Mouse (Mus musculus): ENCODE results near the gene Cops7a.

Gene Cops7a

DNA sequence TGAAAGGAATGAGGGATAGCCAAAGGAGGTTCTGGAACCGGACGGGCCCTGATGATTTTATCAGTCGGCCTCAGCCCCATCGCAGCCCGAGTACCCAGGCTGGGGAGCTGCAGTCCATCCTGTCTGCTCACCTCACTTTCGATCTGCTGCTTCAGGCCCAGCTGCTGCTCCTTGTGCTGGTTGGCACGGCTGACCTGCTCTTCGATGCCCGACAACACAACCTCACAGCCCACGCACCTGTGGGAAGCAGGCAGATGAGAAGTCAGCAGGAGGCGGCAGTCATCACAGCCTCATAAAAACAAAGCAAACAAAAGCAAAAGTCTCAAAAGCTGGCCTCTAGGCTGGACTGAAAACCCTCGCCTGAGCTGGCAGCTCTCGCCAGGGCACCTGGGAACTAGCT, 5.4 kb downstream of the Cops7a start:
- no peak for DNase-seq (ENCODE audit: extremely low spot score, low spot score)

DNA sequence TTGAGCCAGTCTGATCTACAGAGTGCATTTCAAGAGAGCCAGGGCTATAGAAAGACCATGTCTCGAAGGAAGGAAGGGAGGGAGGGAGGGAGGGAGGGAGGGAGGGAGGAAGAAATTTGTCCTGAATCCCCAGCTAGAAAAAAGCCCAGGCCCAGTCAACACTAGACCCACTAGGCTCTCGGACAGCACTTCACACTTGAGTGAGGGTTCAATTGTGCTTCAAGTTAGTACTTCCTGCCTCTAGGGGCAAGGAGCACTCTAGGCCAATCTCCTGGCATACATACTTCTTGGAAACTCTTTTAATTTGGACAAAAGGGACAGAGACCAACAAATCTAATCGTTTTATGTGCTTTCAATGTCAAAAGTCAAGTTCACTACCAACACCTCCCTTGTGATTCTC, 7.2 kb downstream of the Cops7a start:
- no peak for DNase-seq (ENCODE audit: extremely low spot score, low spot score)

DNA sequence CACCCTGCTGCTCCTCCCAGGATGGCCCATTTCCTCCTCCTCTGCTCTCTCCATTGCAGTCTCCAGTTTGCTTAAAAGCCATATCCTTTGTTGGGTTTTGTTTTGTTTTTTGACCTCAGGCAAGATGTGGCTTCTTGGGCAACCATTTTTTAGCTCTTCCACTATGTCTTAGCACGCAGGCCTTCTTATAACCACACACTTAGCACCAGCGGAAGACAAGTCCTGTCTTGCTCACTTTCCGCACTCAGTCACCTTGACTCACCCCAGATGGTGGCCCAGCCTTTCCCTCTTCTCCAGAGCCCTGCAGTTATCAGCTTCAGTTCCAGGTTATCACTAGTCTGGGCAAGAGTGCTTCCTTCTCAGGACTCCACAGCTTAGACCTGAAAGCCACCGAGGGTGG, 10.1 kb downstream of the Cops7a start:
- DNase-seq (ENCODE audit: extremely low spot score, low spot score), result no peak

DNA sequence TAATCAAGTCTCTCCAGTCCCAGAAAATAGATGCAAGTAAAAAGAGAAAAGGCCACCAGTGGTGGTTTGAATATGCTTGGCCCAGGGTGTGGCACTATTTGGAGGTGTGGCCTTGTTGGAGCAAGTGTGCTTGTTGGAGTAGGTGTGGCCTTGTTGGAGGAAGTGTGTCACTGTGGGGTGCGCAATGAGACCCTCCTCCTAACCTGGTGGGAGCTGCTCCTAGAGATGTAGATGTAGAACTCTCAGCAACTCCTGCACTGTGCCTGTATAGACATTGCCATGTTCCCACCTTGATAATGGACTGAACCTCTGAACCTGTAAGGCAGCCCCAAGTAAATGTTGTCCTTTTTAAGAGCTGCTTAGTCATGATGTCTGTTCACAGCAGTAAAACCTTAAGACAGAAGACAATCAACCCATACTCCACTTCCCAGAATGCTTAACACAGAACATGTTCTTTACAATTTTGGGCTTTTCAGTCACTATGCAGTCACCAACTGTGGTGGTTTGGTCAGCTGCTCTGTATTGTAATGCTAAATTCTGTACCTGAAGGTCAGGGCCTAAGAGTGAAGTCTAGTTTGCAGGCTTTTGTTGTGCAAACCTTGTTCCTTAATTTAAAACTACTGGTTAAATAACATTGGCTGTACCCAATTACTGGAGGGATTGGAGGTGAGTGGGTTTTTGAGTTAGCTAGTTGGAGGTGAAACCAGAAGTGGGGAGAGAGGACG, 11.2 kb downstream of the Cops7a start:
- no peak for DNase-seq (ENCODE audit: extremely low spot score, low spot score)

DNA sequence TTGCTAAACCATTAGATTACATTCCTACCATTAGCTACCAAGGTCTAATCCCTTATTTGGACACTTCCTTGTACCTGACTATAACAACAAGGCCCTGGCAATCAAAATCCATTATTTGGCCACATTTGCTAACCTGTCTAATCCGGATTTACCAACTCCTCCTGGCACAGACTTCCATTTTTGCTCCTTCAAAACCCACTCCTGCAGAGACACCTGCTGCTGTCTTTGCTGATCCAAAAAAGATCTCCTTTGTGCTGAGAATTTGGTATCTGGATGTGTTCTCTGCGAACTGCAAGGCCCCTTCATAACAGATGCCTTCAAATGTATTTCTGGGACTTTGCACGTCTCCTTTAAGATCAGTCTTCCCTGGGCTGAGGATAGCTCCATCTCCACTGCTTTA, 21.8 kb downstream of the Cops7a start:
- DNase-seq (ENCODE audit: extremely low spot score, low spot score), result no peak

DNA sequence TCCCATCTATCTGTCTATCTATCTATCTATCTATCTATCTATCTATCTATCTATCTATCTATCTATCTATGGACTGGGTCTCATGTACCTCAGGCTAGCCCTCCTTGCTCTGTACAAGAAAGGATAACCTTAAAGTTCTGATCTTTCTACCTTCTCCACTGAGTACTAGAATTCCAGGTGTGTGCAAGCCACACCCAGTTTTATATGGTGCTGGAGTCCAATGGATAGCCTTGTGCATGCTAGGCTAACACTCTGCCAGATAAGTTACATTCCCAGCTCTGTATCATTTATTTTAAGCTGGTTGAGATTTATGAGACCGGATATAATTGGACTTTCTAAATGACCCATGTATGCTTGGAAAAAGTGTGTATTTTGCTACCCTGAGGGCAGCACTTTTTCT, 23.7 kb downstream of the Cops7a start:
- no peak for DNase-seq (ENCODE audit: extremely low spot score, low spot score)

DNA sequence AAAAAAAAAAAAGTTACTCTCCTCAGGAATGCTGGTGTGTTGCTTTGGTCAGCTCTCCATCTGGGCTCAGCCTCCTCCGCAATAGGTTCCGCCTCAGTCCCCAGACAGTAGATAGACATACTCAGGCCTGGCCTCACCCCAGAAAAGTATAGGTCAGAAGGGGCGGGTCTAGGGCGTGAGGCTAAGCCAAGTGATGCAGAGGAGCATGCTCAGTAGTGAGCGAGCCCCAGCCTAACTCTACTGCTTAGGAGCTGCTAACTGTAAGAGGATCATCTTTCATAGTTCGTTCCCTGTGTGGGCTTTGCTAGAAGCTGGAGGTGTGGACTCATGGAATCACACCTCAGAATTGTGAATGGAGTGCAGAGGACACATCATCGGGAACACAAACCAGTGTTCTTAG, 26.8 kb downstream of the Cops7a start:
- DNase-seq (ENCODE audit: extremely low spot score, low spot score), result no peak

DNA sequence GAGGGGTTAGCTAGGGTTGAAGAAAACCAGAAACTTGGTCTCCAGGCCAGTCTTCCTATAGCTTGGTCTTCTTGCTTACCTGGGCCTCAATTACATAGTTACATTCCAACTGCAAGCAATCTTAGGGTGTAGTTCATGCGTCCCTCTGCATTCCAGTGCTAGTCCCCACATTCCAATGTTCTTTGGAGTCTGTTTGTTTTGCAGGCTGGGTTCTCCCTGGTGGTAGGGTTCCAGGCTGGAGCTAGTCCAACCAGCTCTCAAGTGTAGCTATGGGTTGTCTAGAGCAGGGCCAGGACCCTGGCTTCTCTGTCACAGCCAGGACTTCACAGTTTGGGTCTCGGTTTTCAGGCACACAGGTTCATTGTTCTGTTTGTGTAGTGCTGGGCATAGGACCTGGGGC, 27.8 kb downstream of the Cops7a start:
- DNase-seq (ENCODE audit: extremely low spot score, low spot score), result no peak

DNA sequence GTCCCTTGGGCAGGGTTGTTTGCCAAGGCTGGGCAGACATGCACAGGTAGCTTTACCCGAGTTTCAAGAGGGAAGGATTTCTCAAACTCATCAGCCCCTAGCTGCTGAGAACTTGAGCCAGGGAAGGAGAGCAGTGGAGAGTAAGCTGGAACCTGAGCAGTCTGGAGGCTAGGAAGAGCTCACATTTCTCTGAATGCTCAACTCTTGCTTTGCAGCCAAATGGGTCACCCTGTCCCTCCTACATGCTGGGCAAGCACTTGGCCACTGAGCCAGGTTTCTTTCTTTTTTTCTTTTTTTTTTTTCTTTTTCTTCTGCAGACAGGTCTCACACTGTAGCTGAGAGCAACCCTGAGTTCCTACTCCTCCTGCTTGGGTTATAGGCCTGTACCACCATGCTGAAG, 28.7 kb downstream of the Cops7a start:
- DNase-seq (ENCODE audit: extremely low spot score, low spot score), result no peak

DNA sequence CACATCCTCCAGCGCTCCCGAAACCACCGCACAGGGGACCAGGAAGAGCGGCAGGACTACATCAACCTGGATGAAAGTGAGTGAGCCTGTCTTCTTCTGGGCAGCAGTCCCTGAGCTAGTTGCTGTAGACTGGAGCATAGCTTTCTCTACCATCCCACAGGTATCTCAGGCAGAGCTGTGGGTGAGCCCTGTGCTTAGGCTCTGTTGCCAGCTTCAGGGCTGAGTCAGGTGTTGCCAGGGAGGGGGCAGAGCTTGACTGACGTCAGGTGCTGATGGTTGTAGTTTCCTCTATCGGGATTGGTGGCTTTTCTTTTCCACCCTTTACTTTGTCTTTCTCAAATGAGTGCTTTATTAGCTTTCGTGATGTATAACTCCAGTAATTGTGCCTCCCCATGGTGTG, 30.7 kb downstream of the Cops7a start:
- DNase-seq (ENCODE audit: extremely low spot score, low spot score), result no peak

DNA sequence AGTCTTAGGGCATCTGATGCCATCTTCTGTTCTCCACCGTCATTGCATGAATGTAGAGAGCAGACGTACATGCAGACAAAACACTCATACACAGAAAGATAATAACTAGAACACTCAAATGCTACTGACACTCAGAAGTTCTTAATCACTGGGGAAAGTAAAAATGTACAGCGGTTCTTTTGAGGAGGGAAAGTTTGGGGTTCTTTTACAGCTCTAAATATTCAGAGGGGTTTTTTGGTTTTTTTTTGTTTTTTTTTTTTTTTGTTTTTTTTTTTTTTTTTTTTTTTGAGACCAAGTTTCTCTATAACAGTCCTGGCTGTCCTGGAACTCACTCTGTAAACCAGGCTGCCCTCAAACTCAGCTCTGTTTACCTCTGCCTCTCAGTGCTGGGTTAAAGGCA, 32.2 kb downstream of the Cops7a start:
- DNase-seq (ENCODE audit: extremely low spot score, low spot score), result no peak

DNA sequence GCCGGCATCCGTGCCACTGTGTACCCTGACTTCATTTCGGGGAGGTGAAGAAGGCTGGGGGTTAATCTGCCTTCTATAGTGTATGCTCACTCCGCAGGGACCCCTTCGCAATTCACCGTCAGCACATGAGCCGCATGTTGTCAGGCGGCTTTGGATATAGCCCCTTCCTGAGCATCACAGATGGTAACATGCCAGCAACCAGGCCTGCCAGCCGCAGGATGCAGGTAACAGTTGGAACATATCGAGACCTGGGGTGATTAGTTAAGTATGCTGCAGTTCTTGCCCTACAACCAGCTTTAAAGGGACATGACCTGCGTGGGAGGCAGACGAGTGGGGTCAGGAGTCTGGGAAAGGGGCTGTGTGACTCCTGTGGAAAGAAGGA, 33.0 kb downstream of the Cops7a start:
- no peak for DNase-seq (ENCODE audit: extremely low spot score, low spot score)

DNA sequence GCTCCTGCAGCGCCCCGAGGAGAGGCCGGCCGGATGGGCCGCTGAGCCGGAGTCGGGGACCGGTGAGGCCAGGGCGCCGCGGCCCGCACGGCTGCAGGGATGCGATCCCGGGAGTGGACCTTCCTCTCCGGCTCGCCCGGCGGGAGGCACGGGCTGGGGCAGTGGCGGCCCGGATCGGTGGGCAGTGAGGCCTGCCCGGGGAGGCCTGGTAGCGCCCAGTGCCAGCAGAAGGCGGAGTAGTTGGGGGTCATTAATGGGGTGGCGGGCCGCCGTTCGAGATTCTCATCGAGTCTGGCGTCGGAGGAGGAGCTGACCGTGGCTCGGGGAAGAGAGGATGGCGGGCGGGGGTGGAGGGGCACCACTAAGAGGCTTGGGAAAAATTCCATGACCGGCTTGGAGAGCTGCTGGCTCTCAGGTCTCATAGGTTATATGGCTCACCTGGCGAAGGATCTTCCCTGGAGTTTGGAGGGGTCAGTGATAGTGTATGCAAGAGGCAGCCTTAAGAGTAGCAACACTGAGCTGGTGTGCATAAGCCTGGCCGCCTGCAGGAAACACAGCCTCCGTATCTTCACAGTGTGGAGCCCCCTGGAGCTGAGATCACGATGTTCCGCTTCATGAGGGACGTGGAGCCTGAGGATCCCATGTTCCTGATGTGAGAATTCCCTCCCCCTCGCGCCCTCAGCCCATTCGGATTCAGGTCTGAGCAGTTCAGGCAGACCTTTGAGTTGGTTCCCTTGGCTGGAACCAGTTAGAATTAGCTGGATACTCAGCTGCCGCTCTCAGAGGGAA, 33.6 kb downstream of the Cops7a start:
- DNase-seq (ENCODE audit: extremely low spot score, low spot score), result no peak

DNA sequence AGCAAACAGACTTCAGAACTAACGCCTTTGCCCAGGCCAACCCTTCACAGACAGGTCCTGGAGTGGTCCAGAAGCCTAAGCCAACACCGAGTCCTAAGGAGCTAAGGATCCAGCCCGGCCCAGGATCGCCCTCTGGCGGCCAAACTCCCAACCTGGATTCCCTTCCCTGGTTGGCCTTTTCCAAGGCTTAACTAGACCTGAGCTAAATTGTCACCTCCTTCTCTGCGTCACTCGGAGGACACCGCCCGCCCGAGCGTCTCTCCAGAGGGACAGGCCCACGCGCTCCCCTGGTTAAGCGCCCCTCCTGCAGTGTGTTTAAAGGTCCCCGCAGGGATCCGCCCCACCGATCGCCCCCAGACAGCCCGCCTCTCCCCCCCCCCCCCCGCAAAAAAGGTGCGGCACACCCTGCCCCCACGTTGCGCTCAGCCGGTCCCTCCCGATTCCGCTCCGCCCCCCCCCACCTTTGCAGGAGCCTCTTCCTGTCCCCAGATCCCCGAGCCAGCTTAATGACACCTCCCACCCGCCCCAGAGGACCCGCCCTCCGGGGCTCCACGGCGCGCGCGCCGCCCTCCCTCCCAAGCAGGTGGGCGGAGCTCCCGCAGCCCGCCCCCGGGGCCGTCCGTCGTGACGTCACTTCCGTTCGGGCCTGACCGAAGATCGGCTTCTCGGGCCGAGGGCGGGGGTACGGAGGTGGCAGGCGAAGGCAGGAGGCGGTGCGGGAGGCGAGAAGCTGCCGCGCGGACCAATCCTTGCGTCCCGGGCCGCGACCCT, 34.4 kb downstream of the Cops7a start, which contains the start of gene Mlf2:
Mlf2 (plus strand) TSS at position 633 of the 771 bp plus-strand sequence.
- DNase-seq (ENCODE audit: extremely low spot score, low spot score), result peak; percentile 99

DNA sequence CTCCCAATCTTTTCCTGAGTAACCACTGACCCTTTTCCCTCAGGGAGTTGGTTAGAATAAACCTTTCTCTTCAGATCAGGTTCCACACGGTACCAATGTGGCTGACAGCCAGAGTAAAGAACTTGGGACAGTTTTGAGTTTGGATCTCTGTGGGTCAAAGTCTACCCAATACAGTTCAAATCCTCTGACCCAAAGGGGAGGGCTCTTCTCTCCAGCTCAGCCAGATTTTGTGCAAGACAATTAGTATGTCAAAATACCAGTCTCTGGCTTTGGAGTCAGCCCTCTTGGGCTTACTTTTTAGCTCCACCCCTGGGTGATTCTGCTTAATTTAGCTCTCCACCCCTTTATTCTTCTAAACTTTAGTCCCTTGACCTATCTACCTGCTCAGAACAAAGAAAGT, 35.1 kb downstream of the Cops7a start:
- no peak for DNase-seq (ENCODE audit: extremely low spot score, low spot score)

DNA sequence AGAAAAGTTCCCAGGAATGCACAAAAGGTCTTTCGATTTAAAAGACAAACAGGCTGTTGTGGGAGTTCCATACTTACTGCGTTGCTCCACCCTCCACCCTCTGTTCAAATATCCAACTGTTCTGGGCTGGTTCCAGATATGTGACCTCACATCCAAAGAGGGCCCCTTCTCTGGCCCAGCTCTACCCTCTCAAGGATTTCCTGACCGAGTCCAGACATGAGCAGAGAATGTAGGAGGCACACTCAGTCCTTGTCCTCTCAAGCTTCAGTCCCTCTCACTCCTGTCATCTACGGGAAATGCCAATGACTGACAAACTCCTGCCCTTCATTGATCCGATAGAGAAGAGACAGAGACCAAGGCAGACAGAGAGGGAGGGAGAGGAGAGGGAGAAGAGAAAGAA, 39.4 kb downstream of the Cops7a start:
- no peak for DNase-seq (ENCODE audit: extremely low spot score, low spot score)

DNA sequence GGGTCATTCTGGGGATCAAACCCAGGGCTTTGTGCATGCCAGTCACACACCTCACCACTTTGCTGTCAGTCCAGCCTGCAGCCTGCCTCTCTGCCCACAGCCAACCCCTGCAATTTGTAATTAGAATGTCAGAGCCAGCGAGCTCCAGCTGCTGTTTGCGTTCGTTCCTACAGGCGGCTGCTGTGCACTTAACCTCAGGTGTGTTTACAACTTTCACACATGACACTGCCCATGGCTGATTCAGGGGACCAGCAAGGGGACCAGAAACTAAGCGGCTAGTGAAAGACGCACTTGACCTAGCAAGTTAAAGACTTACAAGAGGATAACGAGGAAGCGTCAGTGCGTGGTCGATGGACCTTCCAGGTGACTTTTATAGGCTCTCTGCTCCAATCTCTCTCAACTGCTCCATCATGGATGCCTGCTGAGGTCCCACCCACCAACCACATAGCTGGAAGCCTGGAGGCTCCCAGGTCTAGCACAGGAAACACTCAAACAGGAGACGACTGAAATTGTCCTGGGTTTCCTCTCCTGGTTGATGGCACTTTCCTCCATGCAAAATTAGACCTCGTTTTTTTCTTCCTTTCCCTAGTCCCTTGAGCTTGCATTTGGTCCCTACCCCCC, 40.1 kb downstream of the Cops7a start:
- DNase-seq (ENCODE audit: extremely low spot score, low spot score), result no peak

DNA sequence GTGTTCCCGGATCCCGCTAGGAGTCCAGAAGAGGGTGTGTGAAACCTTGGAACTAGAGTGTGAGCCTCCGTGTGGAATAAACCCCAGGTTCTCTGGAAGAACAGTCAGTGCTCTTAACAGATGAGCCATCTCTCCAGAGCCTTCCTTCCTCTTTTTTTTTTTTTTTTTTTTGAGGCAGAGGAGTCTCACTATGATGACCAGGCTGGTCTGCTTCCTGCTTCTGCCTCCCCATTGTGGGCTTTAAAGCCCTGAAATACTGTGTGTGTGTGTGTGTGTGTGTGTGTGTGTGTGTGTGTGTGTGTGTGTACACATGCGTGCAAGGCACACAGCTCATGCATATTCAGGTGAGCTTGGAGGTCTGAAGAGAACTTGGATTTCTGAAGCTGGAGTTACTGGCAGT, 43.8 kb downstream of the Cops7a start:
- DNase-seq (ENCODE audit: extremely low spot score, low spot score), result no peak

DNA sequence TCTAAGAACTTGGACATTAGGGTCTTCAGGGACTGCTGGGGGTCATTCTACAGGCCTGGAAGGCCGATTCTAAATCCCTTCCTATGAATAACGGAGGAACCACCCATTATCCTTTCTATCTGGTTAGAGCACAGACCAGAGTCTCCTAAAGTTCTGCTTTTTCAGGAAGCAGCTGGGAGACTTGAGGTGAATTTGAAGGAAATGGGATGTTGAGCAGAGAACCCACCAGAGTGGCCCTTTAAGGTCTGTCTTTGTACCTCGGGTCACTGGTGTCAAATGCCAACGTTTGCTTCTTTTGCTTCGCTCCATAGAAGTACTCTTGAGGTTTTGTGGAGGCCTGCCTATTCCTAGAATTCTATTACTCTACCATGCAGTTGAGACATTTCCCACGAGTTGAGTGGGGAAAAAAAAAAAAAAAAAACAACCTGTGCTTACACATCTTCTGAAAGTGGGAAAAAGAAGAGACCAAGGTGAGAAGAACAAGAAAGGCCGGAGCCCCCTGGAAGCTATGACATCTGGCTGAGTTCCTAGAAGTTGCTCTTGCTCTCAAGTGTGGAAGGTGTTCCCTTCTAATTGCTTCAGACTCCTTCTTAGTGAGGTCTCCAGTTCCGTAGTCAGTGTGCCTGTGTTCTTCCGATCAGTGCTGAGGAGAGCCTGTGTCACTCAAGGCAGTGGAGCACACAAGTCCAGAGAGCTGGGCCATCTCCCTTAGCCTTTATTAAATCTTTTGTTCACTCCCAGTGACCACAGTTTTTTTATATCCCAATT, 44.8 kb downstream of the Cops7a start:
- DNase-seq (ENCODE audit: extremely low spot score, low spot score), result no peak

DNA sequence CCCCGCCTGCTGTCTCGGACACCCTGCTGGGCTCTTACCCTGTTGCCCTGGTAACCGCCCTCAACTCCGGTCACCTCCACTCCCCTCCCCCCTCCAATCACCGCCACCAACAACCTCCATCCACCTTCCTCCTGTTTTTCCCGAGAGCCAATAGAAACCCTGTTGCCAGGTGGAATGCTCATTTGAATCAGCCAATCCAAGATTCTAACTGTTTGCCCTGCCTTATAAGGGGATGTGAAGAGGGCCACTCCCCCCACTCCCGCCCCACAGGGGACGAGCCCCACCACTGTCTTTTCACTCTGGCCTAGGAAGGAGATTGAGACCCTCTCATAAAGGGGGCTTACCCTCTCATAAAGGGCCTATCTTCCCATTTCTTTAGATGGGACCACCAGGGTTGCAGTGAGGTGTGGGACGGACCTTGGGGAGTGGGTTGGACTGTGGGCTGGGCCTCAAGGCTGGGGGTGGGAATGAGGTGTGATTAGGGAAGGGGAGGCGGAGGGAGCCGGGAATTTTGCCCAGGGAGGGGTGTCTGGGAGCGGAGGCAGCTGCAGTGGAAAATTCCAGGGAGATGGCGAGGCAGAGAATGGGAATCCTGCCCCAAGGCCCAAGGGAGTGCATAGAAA, 45.5 kb downstream of the Cops7a start, which contains the start of gene Ptms:
Ptms (minus strand) TSS at position 409 of the 623 bp plus-strand sequence.
- DNase-seq (ENCODE audit: extremely low spot score, low spot score), result peak; percentile 95

All from neural tube, embryonic 10.5 days (tissue).